Mouse (Mus musculus): ENCODE data around the gene Chd9. TPM values are rescaled to one million over a fixed set of nuclear protein-coding genes. Genes with fewer than 3 reads are reported as not detected.

Chd9 gene
- polyA plus RNA-seq, 1 experiment: 68.2 TPM

DNA sequence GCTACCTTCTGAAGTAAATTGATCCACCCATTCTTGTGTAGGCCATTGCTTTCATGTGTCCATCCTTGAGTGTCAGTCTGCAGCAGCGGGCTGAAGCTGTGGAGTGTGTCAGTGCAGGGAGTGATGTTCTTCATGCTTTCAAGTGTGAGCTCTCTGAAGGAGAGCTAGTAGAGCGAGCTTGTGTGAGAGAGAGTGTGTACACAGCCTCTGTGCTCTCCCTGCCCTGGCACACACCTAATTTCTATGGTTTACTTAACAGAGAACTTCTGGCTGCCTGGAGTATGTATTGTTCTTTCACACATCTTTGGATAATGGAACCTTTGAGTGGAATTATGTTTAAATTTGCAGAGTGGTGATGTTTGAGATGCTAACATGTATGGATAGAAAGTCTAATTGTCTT, 261.4 kb downstream of the Chd9 start:
- TF ChIP-seq CTCF (IDR thresholded peaks at IDR 0.05; ENCODE audit: extremely low read depth, insufficient read depth, insufficient read length, insufficient replicate concordance) (no peak), POLR2A (IDR thresholded peaks at IDR 0.05; ENCODE audit: low read depth, low read length) (no peak)
- H3K36me3 ChIP-seq (ENCODE audit: control insufficient read depth, insufficient read depth, low read length): peaks cover 49% of the 10 kb centered on the region
- no peak overlapping the region for H3K27ac ChIP-seq (ENCODE audit: insufficient read depth, low read length)
- no peak for DNase-seq (ENCODE audit: low read depth in 1 of 2, low spot score in 2 of 2)
- no peaks in the 10 kb centered on the region for H3K27me3 ChIP-seq (ENCODE audit: control insufficient read depth, insufficient read depth, low read length)
- no peak overlapping the region for H3K4me3 ChIP-seq (ENCODE audit: extremely low read depth, insufficient read depth, insufficient read length)
- H3K4me1 ChIP-seq (ENCODE audit: control insufficient read depth, insufficient read depth, insufficient read length): no peaks in the 10 kb centered on the region
- 93% methylated on average over 2 of the region's 2 CpGs for WGBS

DNA sequence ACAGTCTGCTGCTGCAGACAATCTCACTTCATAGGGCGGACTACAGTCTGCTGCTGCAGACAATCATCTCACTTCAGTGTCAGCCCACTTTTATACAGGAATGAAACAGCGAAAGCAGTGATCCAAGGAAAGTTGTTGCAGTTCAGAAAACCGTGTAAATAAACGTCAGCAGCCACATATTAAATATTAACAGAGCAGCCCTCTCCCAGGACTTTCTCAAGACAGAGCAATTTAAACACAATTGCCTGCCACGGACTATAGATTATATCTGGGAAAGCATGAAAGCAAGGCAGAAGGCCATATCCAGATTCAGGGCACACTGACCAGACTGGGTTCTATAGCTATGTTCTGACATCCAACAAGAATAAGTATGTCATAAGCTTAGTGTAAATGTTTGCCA, 266.0 kb downstream of the Chd9 start:
- WGBS: 96% methylated on average over 5 of the region's 5 CpGs
- TF ChIP-seq CTCF (IDR thresholded peaks at IDR 0.05; ENCODE audit: extremely low read depth, insufficient read depth, insufficient read length, insufficient replicate concordance) (no peak), POLR2A (IDR thresholded peaks at IDR 0.05; ENCODE audit: low read depth, low read length) (no peak)
- no peaks in the 10 kb centered on the region for H3K27me3 ChIP-seq (ENCODE audit: control insufficient read depth, insufficient read depth, low read length)
- H3K27ac ChIP-seq (ENCODE audit: insufficient read depth, low read length): no peak overlapping the region
- H3K36me3 ChIP-seq (ENCODE audit: control insufficient read depth, insufficient read depth, low read length): peaks cover 48% of the 10 kb centered on the region
- H3K4me3 ChIP-seq (ENCODE audit: extremely low read depth, insufficient read depth, insufficient read length): no peak overlapping the region
- no peak for DNase-seq (ENCODE audit: low read depth in 1 of 2, low spot score in 2 of 2)
- no peaks in the 10 kb centered on the region for H3K4me1 ChIP-seq (ENCODE audit: control insufficient read depth, insufficient read depth, insufficient read length)

DNA sequence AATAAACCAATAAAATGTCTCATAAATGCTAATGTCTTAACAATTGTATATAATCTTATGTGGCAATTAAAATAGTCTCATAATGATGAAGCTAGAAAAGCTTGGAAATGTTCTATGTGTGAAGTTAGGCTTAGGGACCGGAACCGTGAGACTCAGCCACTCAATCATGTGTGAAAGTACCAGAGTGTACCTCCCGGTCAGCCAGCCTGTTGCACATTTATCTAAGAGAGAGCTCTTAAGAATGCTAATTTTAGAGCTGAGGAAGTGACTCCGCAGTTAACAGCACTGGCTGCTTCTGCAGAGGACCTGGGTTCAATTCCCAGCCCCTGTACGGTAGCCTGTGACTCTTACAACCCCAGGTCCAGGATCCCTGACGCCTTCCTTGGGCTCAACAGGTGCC, 270.0 kb downstream of the Chd9 start:
- H3K4me3 ChIP-seq (ENCODE audit: extremely low read depth, insufficient read depth, insufficient read length): no peak overlapping the region
- TF ChIP-seq CTCF (IDR thresholded peaks at IDR 0.05; ENCODE audit: extremely low read depth, insufficient read depth, insufficient read length, insufficient replicate concordance): no peak
- H3K4me1 ChIP-seq (ENCODE audit: control insufficient read depth, insufficient read depth, insufficient read length): no peaks in the 10 kb centered on the region
- no peak overlapping the region for H3K27ac ChIP-seq (ENCODE audit: insufficient read depth, low read length)
- no peak for DNase-seq (ENCODE audit: low read depth in 1 of 2, low spot score in 2 of 2)
- WGBS: 89% methylated on average over 6 of the region's 6 CpGs
- H3K27me3 ChIP-seq (ENCODE audit: control insufficient read depth, insufficient read depth, low read length): no peaks in the 10 kb centered on the region
- peaks cover 46% of the 10 kb centered on the region for H3K36me3 ChIP-seq (ENCODE audit: control insufficient read depth, insufficient read depth, low read length)

Other genes starting within 250 kb of the Chd9 start
- not detected in 2 replicates for gene Gm19935, start 11.0 kb upstream of the Chd9 start, polyA plus RNA-seq (2012; rRNA removed)
- 19.6 and 21.5 TPM in 2 replicates for gene Rbl2, start 241.7 kb downstream of the Chd9 start, polyA plus RNA-seq (2012; rRNA removed)

Measured in spleen, adult 2 months (tissue).